Mouse (Mus musculus) olfactory bulb, adult 2 months (tissue): ENCODE results near the gene Cd200. TPM values are rescaled to one million over a fixed set of nuclear protein-coding genes. Genes with fewer than 3 reads are reported as not detected.
"Not testable (repeated sequence)": the region's sequence is repeated elsewhere in the genome, so short reads cannot be mapped to it uniquely, and the experiment has no call there.

ENCODE experiments used
- H3K27ac ChIP-seq: fragments of 200-500 bp; 2 replicates; pipeline ENCODE4 v1.5.1; 2012; ENCODE audit warnings: low read depth, low read length; ENCODE audit not compliant: insufficient read depth
- H3K4me1 ChIP-seq: fragments of 200-500 bp; 2 replicates; pipeline ENCODE4 v1.6.1; 2012; ENCODE audit warnings: low read length; ENCODE audit not compliant: control insufficient read depth, insufficient read depth
- H3K4me3 ChIP-seq: fragments of 200-500 bp; 2 replicates; pipeline ENCODE4 v1.5.1; 2012; ENCODE audit warnings: mild to moderate bottlenecking, low read depth, low read length, moderate library complexity; ENCODE audit not compliant: insufficient read depth
- CTCF ChIP-seq: fragments of 200-500 bp; IDR thresholded peaks from 2 replicates; pipeline ENCODE4 v1.5.1; 2012; ENCODE audit warnings: low read depth, mild to moderate bottlenecking, low read length, moderate library complexity; ENCODE audit not compliant: insufficient read depth
- POLR2A ChIP-seq: fragments of 200-500 bp; IDR thresholded peaks from 2 replicates; pipeline ENCODE4 v1.6.1; 2012; ENCODE audit warnings: mild to moderate bottlenecking, low read depth, low read length, moderate library complexity; ENCODE audit not compliant: insufficient read depth
- WGBS: fragments of 180-500 bp; shearing (Covaris S2); methylation state at CpG from one replicate; pipeline ENCODE4 v1.1.7; 2018; 5-methylcytosine and 5-hydroxymethylcytosine counted together
- polyA plus RNA-seq: library from polyadenylated mRNA; stranded (reverse); fragments of >200 nt; gene quantifications from 2 replicates; pipeline ENCODE4 v1.2.4, GENCODE M21; 2012; ENCODE audit warnings: low replicate concordance; ENCODE audit not compliant: missing spikeins, insufficient read depth, insufficient read length

Gene Cd200
- polyA plus RNA-seq, 1 experiment = not detected

DNA sequence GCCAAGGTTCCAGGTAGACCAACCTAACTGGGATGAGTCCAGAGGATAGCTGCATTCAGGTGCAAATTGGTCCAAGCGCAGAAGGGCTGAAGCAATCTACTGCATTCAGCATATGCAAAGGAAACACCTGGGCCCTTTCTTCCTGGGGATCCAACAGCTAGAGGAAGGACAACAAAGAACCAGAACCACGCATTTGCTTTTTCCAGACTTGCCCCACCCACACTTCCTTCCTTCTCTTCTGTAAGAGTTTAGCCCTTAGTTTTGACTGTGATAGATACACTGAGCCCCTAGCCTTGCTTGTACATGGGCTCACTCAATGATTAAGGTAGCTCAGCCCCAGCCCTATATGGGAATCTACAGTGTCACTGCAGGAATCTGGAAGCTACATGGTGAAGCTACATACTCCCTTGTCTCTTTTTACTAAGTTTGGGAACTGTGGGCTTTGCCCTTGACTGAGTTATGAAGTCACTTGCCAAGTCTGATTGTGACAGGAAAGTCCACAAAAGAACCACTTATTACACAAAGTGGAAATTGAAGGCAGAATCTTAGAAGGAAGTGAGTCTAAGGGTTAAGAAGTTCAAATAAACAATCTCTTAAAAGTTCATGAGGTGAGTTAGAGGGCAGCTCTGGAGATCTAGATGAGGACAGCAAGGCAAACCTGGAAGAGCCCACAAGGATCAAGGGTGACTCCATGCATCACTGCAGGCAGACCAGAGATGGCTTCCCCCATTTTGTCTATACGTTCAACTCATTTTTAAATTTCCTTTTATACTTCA is 59.1 kb downstream of the Cd200 start:
- WGBS = 90% methylated on average over 3 of the region's 3 CpGs
- H3K27ac ChIP-seq = no peak overlapping the region

GRCm38 (mm10) chr16:45348238-45348637 is 60.6 kb downstream of the Cd200 start:
- not testable (repeated sequence) for H3K4me3 ChIP-seq, H3K4me1 ChIP-seq, H3K27ac ChIP-seq
- WGBS = 86% methylated on average over 9 of the region's 9 CpGs

More for the DNA sequence above, 59.1 kb downstream of the Cd200 start:
- TF ChIP-seq CTCF = no peak
- TF ChIP-seq POLR2A = no peak
- Histone ChIP-seq H3K4me1 (no peaks in the 10 kb centered on the region), H3K4me3 (no peak overlapping the region)

DNA sequence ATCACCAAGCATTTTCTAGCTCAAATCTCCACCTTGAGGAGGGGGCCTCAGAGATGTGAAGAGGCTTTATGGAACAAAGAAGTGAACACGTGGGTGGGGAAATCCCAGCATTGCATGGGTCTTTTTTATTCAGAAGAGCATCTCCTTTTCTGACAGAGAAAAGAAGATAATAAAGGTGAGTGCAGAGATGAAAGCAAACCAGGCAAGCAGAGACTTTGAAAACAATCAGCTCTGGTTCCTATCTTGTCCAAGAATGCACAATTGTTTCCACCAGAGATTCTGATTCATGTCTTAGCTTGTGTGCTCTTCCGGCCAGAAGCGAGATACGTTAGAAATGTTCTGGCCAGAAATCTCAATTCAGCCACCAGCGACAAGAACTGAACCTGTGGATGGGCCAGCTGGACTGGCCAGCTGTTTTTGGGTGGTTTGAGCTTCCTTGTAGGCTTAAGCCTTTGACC is 61.9 kb downstream of the Cd200 start:
- 90% methylated on average over 5 of the region's 5 CpGs for WGBS
- Histone ChIP-seq H3K27ac (no peak overlapping the region), H3K4me1 (no peaks in the 10 kb centered on the region), H3K4me3 (no peak overlapping the region)
- no peak for TF ChIP-seq CTCF
- TF ChIP-seq POLR2A = no peak

GRCm38 (mm10) chr16:45346367-45346766 is 62.5 kb downstream of the Cd200 start:
- Histone ChIP-seq H3K4me1 (no peaks in the 10 kb centered on the region), H3K4me3 (no peak overlapping the region), H3K27ac (no peak overlapping the region)
- 98% methylated on average over 2 of the region's 2 CpGs for WGBS
- no peak for TF ChIP-seq CTCF
- no peak for TF ChIP-seq POLR2A

DNA sequence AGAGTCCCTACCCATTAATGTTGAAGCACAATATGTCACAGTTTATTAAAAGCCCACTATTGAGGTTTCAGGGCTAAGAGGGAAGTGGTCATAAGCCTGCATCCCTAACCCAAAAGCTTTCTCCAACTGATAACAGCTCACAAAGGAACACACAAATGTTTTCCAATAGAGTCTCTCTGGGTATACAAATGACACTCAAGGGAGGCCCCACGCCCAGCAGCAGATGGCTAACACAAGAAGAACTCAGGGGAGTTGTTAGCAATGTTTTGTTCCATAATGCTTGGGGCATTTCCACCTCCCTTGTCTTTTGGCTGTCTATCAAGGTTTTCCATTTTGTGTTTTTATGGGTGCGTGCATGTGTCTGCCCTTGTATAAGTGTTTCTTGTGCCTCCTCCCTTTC is 64.0 kb downstream of the Cd200 start:
- Histone ChIP-seq H3K4me3 (no peak overlapping the region), H3K4me1 (no peaks in the 10 kb centered on the region), H3K27ac (no peak overlapping the region)
- TF ChIP-seq CTCF (no peak), POLR2A (no peak)
- 88% methylated on average over 2 of the region's 2 CpGs for WGBS

GRCm38 (mm10) chr16:45336478-45336877 is 72.4 kb downstream of the Cd200 start:
- H3K4me1 ChIP-seq = peaks cover 4% of the 10 kb centered on the region; the same call in 1 of the 2 replicates
- no peak overlapping the region for H3K27ac ChIP-seq
- no peak overlapping the region for H3K4me3 ChIP-seq
- TF ChIP-seq POLR2A (no peak), CTCF (no peak)
- WGBS = 84% methylated on average over 1 of the region's 1 CpGs

DNA sequence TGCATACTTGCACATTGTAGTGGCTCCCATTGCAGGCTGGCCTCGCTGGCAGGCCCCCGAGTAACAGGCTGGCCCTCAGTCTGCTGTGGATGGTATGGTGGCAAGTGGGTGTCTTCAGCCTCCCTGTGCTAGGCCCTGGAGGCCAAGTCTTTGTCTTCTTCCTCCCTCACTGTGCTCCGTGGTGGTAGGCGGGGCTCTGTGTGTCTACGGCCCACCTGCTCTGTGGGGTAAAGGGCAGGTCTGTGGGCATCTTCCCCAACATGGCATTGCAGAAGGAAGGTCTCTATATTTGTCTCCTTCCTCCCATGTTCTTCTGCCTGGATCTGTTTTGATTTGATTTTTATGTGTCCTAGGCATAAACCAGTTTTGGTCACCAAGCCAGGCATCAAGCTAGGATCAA is 74.0 kb downstream of the Cd200 start:
- Histone ChIP-seq H3K4me1 (peaks cover 4% of the 10 kb centered on the region; the same call in 1 of the 2 replicates), H3K4me3 (no peak overlapping the region), H3K27ac (no peak overlapping the region)
- TF ChIP-seq CTCF = no peak
- WGBS = 90% methylated on average over 5 of the region's 5 CpGs

DNA sequence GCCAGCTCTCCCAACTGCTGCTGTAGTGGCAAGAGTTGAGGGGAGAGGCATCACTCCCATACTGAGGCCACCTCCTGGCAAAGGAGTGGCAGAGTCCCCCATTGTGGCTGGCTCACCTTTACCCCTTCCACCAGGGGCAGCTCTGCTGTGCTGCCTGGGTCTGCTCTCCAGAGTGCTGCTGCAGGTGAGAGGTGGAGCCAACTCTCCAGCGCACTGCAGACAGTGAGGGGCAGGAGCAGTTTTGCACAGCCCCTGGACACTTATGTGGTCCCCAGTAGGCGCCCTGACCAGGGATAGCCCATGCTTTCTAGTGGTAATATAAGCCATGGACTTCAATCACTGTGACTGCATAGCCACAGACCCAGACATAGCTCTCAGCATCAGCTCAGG is 74.5 kb downstream of the Cd200 start:
- no peak overlapping the region for H3K27ac ChIP-seq
- WGBS = 100% methylated on average over 2 of the region's 2 CpGs
- peaks cover 4% of the 10 kb centered on the region; the same call in 1 of the 2 replicates for H3K4me1 ChIP-seq
- no peak overlapping the region for H3K4me3 ChIP-seq
- TF ChIP-seq POLR2A = no peak
- no peak for TF ChIP-seq CTCF

DNA sequence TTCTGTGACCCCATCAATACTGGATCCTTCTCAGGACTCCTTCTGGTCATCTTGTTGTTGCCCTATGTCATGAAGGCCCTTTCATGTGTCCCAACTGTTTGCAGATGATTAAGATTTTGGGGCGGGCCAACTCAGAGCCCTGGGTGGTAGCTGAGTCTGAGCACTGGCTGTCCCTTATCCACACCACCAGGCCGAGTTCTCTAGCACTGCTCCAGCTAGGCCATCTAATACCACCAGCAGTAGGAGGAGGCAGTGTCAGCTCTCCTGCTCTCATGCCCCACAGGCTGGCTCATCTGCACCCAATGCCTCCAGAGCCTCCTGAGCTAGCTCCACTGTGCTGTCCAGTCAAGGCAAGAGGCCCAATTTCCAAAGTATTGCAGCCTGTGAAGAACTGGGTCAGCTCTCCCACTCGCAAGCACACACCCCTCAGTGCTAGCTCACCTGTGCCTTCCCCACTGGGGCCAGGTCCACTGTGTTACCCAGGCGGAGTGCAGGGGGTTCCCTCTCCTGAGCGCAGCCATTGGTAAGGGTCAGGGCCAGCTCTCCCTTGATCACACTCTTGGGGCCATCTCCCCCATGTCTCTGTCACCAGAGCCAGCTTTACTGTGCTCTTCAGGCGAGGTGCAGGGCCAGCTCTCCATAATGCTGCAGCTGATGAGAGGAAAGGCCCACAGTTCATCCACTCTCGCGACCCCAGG is 75.0 kb downstream of the Cd200 start:
- no peak for TF ChIP-seq CTCF
- no peak for TF ChIP-seq POLR2A
- Histone ChIP-seq H3K27ac (no peak overlapping the region), H3K4me1 (peaks cover 4% of the 10 kb centered on the region; the same call in 1 of the 2 replicates), H3K4me3 (no peak overlapping the region)
- WGBS = 96% methylated on average over 8 of the region's 8 CpGs
